Mouse (Mus musculus): ENCODE results near the gene C1qtnf5. TPM values are rescaled to one million over a fixed set of nuclear protein-coding genes. Genes with fewer than 3 reads are reported as not detected.

C1qtnf5 gene
- polyA plus RNA-seq, 1 experiment from 2014 or later = 5.4 TPM

DNA sequence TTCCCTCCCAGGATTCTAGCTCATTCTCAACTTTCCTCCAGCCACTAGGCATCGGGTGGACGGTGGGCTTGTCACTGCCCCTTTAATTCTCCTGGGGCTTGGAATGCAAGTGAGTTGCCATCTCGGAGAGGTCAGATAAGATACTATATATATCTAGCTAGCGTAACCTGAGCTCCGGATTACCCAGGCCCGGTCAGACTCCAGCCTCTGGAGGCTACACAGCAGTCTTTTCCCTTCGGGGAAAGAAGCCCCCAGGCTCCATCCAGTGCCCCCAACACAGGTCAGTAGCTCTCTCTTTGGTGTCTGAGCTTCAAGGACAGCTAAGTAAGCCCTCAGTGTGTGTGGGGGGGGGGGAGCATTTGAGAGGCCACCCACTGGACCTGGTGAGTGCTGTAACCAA is 37.8 kb upstream of the C1qtnf5 start:
- Histone ChIP-seq H3K27ac (ENCODE audit: low read depth, low read length) (no peak overlapping the region), H3K9me3 (ENCODE audit: control insufficient read depth) (no peaks in the 10 kb centered on the region), H3K4me1 (replicated peaks; ENCODE audit: control insufficient read depth, insufficient read depth, low read length) (no peaks in the 10 kb centered on the region), H3K9ac (ENCODE audit: low read depth, low read length) (no peak overlapping the region), H3K4me3 (ENCODE audit: low read depth, low read length) (no peak overlapping the region), H3K36me3 (ENCODE audit: control insufficient read depth, insufficient read depth) (no peaks in the 10 kb centered on the region), H3K27me3 (replicated peaks; ENCODE audit: control insufficient read depth, insufficient read depth, low read length) (no peaks in the 10 kb centered on the region), H3K4me2 (replicated peaks; ENCODE audit: low read depth) (no peak overlapping the region)
- no peak for ATAC-seq
- 30% methylated on average over 7 of the region's 7 CpGs for WGBS
- no peak for TF ChIP-seq CTCF (IDR thresholded peaks at IDR 0.05; ENCODE audit: low read depth)

DNA sequence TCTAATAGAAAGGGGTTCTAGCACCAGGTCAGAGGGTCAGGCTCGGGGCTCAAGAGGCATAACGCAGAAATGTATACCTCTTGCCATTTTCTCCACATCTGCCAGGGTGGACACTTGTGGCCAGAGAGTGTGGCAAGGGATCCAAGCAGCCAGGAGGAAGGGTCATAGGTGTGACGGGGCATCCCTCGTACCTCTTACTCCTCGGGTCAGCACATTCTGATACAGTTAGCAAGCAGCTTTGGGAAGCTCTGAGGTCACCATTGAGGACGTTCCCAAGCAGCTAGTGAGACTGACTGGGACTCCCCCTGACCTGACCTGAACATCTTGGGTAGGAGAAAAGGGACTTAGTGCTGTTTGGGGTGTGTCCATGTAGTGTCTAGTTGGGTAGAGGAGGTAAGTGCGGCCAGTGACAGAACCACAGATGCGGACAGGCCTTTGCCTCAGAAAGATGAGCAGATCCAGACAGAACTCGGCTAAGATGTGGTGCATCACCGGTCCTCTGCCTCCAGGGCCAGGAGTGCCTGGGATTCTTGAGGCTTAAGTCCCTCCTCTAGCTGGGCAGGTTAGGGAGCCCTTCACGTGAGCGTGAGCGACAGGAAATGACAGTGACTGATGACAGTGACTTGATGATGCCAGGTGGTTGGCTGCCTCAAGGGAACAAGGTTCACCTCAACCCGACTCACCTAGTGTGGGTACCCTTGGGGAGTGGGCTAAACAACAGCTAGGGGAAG is 36.8 kb upstream of the C1qtnf5 start:
- Histone ChIP-seq H3K4me2 (replicated peaks; ENCODE audit: low read depth) (no peak overlapping the region), H3K27ac (ENCODE audit: low read depth, low read length) (no peak overlapping the region), H3K9me3 (ENCODE audit: control insufficient read depth) (no peaks in the 10 kb centered on the region), H3K4me3 (ENCODE audit: low read depth, low read length) (no peak overlapping the region), H3K36me3 (ENCODE audit: control insufficient read depth, insufficient read depth) (no peaks in the 10 kb centered on the region), H3K4me1 (replicated peaks; ENCODE audit: control insufficient read depth, insufficient read depth, low read length) (no peaks in the 10 kb centered on the region), H3K27me3 (replicated peaks; ENCODE audit: control insufficient read depth, insufficient read depth, low read length) (no peaks in the 10 kb centered on the region), H3K9ac (ENCODE audit: low read depth, low read length) (no peak overlapping the region)
- TF ChIP-seq CTCF (IDR thresholded peaks at IDR 0.05; ENCODE audit: low read depth) = no peak
- no peak for ATAC-seq
- WGBS = 72% methylated on average over 14 of the region's 14 CpGs

DNA sequence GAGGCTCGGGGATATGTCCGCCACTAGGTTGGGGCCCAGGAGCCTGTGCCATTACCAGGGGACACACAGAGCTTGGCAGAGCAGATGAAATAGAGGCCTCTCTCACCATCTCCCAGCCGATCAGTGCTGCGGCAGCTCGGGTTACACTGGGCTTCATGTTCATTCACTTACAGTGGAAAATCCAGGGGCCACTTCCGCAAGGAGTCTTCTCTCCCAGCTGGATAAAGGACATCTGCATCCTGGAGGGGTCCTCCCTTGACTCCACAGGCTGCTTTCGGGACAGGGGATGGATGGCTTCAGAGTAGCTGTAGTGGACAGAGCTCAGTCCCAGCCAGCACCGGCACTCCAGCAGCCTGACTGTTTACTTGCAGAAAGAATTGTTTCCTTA is 36.2 kb upstream of the C1qtnf5 start:
- no peaks in the 10 kb centered on the region for H3K4me1 ChIP-seq (replicated peaks; ENCODE audit: control insufficient read depth, insufficient read depth, low read length)

DNA sequence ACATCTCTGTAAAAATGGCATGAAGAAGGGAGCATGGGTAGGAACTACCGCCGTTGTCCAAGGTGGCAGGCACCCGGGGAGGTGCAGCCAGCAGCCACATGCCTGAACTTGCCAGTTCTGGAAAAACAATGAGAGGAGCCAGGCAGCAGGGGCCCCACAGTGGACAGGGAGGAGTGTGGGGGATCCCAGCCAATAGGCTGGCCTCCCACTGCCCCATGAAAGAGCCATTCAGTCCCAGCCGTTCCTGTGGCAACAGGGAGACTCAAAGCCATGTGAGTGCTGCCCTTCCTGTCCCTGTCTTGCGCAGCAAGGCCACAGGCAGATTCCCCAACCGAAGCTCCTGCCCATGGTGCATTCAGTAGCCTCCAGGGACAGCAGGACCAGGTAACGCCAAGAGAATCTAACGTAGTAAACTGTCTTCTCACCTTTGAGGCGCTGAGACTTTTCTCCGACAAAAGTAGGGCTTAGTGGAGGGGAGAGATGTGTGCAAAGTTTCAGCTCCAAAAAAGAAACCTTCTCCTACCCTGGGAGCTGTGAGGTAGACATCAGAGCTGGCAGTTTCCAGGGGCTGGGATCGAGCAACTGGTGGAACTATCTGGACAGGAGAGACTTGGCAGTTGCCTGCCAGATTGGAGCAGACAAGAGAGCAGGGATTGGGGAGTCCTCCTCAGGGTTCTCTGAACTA is 35.0 kb upstream of the C1qtnf5 start:
- Histone ChIP-seq H3K4me2 (replicated peaks; ENCODE audit: low read depth) (no peak overlapping the region), H3K4me1 (replicated peaks; ENCODE audit: control insufficient read depth, insufficient read depth, low read length) (no peaks in the 10 kb centered on the region), H3K27me3 (replicated peaks; ENCODE audit: control insufficient read depth, insufficient read depth, low read length) (no peaks in the 10 kb centered on the region), H3K9me3 (ENCODE audit: control insufficient read depth) (no peaks in the 10 kb centered on the region), H3K4me3 (ENCODE audit: low read depth, low read length) (no peak overlapping the region), H3K36me3 (ENCODE audit: control insufficient read depth, insufficient read depth) (no peaks in the 10 kb centered on the region), H3K27ac (ENCODE audit: low read depth, low read length) (no peak overlapping the region), H3K9ac (ENCODE audit: low read depth, low read length) (no peak overlapping the region)
- WGBS = 49% methylated on average over 11 of the region's 11 CpGs
- no peak for TF ChIP-seq CTCF (IDR thresholded peaks at IDR 0.05; ENCODE audit: low read depth)
- ATAC-seq = no peak

More for the DNA sequence above, 36.2 kb upstream of the C1qtnf5 start:
- Histone ChIP-seq H3K9me3 (ENCODE audit: control insufficient read depth) (no peaks in the 10 kb centered on the region), H3K4me2 (replicated peaks; ENCODE audit: low read depth) (no peak overlapping the region), H3K9ac (ENCODE audit: low read depth, low read length) (no peak overlapping the region), H3K4me3 (ENCODE audit: low read depth, low read length) (no peak overlapping the region), H3K27me3 (replicated peaks; ENCODE audit: control insufficient read depth, insufficient read depth, low read length) (no peaks in the 10 kb centered on the region), H3K36me3 (ENCODE audit: control insufficient read depth, insufficient read depth) (no peaks in the 10 kb centered on the region), H3K27ac (ENCODE audit: low read depth, low read length) (no peak overlapping the region)
- no peak for ATAC-seq
- 50% methylated on average over 8 of the region's 8 CpGs for WGBS
- TF ChIP-seq CTCF (IDR thresholded peaks at IDR 0.05; ENCODE audit: low read depth) = no peak

DNA sequence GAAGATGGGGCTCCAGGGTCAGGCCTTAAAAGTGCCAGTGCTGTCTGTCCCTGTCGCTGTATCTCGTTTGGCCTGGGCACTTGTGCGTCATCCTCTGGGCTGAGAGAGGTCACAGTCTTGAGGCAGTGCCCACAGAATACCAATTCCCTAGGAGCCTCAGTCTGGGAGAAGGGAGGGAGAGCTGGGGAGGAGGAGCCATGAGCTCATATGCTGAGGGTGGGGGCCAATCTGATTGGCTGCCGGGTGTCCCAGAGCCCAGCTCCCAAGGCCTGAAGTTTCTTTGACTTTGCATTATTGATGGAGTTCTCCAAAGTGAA is 34.5 kb upstream of the C1qtnf5 start:
- ATAC-seq = no peak
- Histone ChIP-seq H3K4me3 (ENCODE audit: low read depth, low read length) (no peak overlapping the region), H3K27ac (ENCODE audit: low read depth, low read length) (no peak overlapping the region), H3K4me2 (replicated peaks; ENCODE audit: low read depth) (no peak overlapping the region), H3K27me3 (replicated peaks; ENCODE audit: control insufficient read depth, insufficient read depth, low read length) (no peaks in the 10 kb centered on the region), H3K9me3 (ENCODE audit: control insufficient read depth) (no peaks in the 10 kb centered on the region), H3K36me3 (ENCODE audit: control insufficient read depth, insufficient read depth) (no peaks in the 10 kb centered on the region), H3K9ac (ENCODE audit: low read depth, low read length) (no peak overlapping the region), H3K4me1 (replicated peaks; ENCODE audit: control insufficient read depth, insufficient read depth, low read length) (no peaks in the 10 kb centered on the region)
- TF ChIP-seq CTCF (IDR thresholded peaks at IDR 0.05; ENCODE audit: low read depth) = no peak
- WGBS = 37% methylated on average over 4 of the region's 4 CpGs

DNA sequence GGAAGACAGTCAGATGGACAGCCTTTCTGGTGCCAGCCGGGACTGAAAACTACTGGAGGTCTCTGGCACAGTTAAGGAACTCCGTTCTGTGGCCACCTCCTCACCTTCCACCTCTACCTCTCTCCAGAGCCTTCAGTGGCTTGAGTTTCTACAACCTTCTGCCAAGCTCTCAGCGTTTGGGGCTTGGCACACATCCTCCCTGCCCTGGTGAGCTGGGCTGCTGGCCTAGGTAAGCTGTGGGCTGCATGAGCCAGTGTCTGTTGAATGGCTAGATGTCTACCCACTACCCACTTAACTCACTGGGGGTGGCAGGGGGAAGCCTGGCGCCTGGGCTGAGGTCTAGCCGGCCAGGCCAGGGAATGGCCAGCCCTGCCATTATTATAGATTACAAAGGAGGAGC is 33.9 kb upstream of the C1qtnf5 start:
- Histone ChIP-seq H3K9ac (ENCODE audit: low read depth, low read length) (no peak overlapping the region), H3K4me2 (replicated peaks; ENCODE audit: low read depth) (no peak overlapping the region), H3K4me1 (replicated peaks; ENCODE audit: control insufficient read depth, insufficient read depth, low read length) (no peaks in the 10 kb centered on the region), H3K27me3 (replicated peaks; ENCODE audit: control insufficient read depth, insufficient read depth, low read length) (no peaks in the 10 kb centered on the region), H3K27ac (ENCODE audit: low read depth, low read length) (no peak overlapping the region), H3K36me3 (ENCODE audit: control insufficient read depth, insufficient read depth) (no peaks in the 10 kb centered on the region), H3K9me3 (ENCODE audit: control insufficient read depth) (no peaks in the 10 kb centered on the region), H3K4me3 (ENCODE audit: low read depth, low read length) (no peak overlapping the region)
- ATAC-seq = no peak
- WGBS = 77% methylated on average over 5 of the region's 5 CpGs
- no peak for TF ChIP-seq CTCF (IDR thresholded peaks at IDR 0.05; ENCODE audit: low read depth)

All from intestine, postnatal 0 days (tissue).